Mouse (Mus musculus) neutrophil, adult 5-6 weeks (primary cell): ENCODE data around the gene Rfc5. TPM values are rescaled to one million over a fixed set of nuclear protein-coding genes. Genes with fewer than 3 reads are reported as not detected.
"Not testable (repeated sequence)": the region's sequence is repeated elsewhere in the genome, so short reads cannot be mapped to it uniquely, and the experiment has no call there.

Experiments used
- ATAC-seq: fragments of 151-379, 151-347 bp; 2 replicates; pipeline ENCODE4 v1.8.0; 2017; ENCODE audit warnings: mild to moderate bottlenecking, moderate TSS enrichment; ENCODE audit not compliant: insufficient number of reproducible peaks, poor library complexity, low FRiP score, severe bottlenecking; ENCODE audit errors: extremely low read depth
- total RNA-seq: library from RNA; stranded (forward); fragments of 200-1000 nt; gene quantifications from 2 replicates; pipeline ENCODE4 v1.2.3, GENCODE M21; 2017

Gene Rfc5
- total RNA-seq, 1 experiment from 2014 or later = 15.2 TPM

DNA sequence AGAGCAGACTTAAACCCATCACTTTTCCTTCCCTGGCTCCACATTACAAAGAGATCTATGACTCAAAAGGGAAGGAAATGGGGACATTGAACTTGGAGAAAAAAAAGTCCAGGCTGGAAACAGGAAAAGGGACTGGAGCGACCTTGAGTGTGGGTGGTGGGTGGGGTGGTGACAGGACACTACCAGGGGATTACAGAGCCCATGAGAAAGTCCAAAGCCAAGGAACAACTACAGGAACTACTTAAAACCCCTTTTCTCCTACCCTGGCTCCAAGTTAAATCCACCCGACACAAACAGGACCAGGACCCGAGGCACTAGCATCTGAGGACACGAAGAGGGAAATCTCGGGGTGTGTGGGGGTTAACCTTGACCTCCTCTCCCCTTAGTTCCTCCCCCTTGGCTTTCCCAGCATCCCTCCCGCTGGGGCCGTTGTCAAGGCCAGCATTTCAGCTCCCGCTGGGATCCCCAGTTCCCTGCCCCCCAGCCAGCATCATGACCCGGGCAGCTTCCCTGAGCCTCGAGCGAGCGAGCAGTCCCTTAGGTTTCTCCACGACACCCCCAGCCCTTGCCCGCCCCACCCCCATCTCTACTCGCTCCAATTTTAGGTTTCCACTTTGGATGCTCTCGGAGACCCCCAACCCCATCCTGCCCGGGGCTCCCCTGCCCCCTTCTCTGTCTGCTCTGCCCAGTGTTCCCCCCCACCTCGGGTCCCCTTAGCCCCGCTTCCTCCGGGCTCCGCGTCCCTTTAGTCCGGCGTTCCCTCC is 32.3 kb downstream of the Rfc5 start:
- ATAC-seq = no peak

DNA sequence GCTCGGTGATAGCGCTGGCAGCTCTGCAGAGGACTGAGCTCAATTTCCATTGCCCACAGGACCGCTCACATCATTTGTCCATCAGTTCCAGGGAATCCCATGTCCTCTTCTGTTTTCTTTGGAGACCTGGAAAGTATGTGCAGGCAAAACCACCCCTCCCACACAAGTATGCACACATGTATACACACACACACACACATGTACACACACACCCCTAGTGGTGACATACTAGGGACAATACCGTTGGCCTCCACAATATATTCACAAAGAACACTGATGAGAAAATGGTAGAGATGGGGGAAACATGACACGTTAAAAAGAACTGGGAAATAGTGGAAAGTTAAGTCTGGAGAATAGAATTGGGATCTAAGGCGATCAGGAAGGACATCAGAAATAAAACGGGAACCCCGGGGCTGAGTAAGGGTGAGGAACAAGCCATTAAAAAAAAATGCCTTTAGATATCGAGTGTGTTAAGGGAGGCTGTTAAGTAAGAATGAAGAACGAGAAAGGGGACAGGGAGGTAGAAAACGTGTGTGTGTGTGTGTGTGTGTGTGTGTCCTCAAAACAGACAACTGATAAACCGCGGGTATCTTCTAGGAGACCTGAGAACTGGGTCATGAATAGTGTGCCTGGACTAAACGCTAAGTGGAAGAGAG is 33.1 kb downstream of the Rfc5 start:
- no peak for ATAC-seq

GRCm38 (mm10) chr5:117354121-117354520 is 34.7 kb downstream of the Rfc5 start:
- peak; percentile 24; the same call in 1 of the 2 replicates for ATAC-seq

DNA sequence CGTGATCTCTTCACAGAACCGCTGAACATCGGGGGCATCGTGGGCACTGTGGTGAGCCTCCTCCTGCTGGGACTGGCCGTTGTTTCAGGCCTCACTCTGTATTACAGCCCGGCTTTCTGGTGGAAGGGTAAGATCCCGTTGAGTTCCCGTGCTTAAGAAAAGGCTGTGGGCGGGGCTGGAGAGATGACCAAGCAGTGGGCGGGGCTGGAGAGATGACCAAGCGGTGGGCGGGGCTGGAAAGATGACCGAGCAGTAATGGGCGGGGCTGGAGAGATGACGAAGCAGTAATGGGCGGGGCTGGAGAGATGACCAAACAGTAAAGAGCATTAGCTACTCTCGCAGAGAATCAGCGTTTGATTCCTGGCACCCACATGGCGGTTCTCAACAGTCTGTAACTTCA is 40.6 kb downstream of the Rfc5 start:
- no peak for ATAC-seq

GRCm38 (mm10) chr5:117347838-117348237 is 41.0 kb downstream of the Rfc5 start:
- ATAC-seq = no peak

DNA sequence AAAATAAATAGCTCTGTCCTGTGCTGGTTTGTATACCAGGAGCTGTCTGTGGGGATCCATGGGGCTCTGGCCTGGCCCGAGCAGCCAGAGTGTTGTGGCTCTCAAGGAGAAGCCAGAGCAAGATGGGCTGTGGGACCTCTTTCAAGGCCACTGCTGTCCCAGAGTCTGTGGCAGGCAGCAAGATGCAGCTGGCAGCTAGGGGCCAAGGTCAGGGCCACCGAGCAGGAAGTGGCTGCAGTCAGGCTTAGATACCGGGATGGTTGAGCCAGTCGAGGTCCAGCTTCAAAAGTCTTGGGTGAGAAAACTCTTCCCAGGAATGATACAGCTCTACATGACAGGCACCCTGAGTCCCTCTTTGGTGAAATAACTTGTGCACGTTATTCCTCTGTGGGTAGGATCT is 41.8 kb downstream of the Rfc5 start:
- no peak for ATAC-seq

DNA sequence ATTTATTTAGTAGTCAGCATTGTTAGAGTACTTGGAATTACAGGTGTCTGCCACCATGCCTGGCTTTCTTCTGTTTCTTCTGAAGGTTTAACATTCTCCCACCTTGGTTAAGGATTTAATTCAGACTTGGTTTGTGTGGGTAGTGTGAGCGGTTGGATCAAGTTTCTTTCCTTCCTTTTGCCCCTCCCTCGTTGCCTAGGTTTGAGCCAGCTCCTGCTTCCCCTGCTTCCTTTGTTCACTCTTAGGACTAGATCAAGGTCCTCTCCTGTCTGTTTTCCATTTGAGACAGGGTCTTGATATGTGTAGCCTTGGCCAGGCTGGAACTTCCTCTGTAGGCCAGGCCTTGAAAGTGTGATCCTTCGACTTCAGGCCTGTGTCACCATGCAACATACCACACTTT is 42.6 kb downstream of the Rfc5 start:
- ATAC-seq = no peak

DNA sequence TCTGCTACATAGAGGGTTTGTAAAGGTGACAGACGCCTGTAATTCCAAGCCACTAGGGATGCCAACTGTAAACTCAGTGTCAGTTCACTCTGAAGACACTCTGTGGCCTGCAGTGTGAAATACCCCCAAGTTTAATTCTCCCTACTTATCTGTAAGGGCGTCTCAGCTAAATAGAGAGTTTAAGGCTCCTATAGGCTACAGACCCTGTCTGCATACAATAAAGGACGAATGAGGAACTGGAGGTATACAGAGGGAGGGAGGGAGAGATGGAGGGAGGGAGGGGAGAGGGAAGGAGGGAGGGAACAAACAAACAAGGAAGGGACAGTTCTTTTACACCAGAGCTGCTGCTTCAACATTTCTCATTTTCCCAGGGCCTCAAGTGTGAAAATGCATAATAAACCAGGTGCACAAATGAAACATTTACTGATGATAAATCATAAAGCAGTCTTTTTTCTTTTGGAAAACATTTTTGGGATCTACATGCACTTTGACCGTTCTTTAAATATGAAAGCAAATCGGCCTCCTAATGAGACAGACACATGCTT is 43.3 kb downstream of the Rfc5 start:
- no peak for ATAC-seq

- not testable (repeated sequence) for ATAC-seq
Observed at GRCm38 (mm10) chr5:117344496-117344895, 44.4 kb downstream of the Rfc5 start.

DNA sequence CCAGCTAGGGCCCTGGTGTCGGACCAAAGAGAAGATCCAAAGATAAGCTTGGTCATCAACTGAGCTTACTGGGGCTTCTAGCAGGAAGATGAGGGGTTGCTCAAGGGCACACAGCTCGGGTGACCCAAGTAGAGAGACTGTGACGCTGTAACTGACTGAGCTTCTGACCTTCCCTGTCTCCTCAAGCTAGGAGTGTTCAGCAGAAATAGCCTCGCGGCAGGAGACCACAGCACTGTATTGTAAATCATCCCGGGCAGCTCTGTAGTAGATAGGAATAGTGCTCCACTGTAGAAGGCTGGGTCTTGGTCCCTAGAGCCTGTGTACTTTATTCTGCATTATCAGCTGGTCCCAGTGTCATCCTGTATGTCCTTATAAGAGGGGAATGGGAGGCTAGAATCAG is 47.0 kb downstream of the Rfc5 start:
- ATAC-seq = no peak

DNA sequence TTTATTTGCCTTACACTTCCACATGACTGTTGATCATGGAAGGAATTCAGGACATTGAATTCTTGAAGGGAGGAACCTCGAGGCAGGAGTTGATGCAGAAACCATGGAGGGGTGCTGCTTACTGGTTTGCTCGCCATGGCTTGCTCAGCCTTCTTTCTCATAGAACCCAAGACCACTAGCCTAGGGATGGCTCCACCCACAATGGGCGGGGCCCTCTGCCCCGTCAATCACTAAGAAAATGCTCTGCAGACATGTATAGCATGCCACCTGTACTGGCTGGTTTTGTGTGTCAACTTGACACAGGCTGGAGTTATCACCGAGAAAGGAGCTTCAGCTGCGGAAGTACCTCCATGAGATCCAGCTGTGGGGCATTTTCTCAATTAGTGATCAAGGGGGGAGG is 48.8 kb downstream of the Rfc5 start:
- no peak for ATAC-seq

GRCm38 (mm10) chr5:117338503-117338902 is 50.3 kb downstream of the Rfc5 start:
- ATAC-seq = no peak

DNA sequence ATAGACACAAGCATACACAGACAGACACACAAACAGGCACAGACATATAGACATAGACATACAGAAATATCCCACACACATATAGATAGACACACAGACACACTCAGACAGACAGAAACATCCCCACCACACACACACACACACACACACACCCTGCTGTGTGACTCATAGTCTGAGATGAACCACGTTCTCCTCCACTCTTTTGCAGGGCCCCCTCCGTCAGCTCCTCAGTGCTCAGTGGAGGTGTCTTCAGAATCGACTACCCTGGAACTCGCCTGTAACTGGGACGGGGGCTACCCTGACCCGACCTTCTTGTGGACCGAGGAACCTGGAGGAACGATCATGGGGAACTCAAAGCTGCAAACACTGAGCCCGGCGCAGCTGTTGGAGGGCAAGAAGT is 50.8 kb downstream of the Rfc5 start:
- ATAC-seq = no peak

GRCm38 (mm10) chr5:117330457-117330856 is 58.4 kb downstream of the Rfc5 start:
- no peak for ATAC-seq

Other genes starting within 250 kb of the Rfc5 start
- gene Pebp1, start 101.4 kb downstream of the Rfc5 start, total RNA-seq = 21.9 and 25.0 TPM in 2 replicates
- 3.6 and 7.0 TPM in 2 replicates for gene Vsig10, start 70.0 kb downstream of the Rfc5 start, total RNA-seq
- gene Wsb2, start 31.7 kb downstream of the Rfc5 start, total RNA-seq = 24.2 and 29.7 TPM in 2 replicates
- 0.12 and 0.23 TPM in 2 replicates for gene Ksr2, start 25.0 kb upstream of the Rfc5 start, total RNA-seq